Mouse (Mus musculus): ENCODE results near the gene Vtn. TPM values are rescaled to one million over a fixed set of nuclear protein-coding genes. Genes with fewer than 3 reads are reported as not detected.

Vtn gene
- polyA plus RNA-seq, 1 experiment from 2014 or later: 0.81 TPM

DNA sequence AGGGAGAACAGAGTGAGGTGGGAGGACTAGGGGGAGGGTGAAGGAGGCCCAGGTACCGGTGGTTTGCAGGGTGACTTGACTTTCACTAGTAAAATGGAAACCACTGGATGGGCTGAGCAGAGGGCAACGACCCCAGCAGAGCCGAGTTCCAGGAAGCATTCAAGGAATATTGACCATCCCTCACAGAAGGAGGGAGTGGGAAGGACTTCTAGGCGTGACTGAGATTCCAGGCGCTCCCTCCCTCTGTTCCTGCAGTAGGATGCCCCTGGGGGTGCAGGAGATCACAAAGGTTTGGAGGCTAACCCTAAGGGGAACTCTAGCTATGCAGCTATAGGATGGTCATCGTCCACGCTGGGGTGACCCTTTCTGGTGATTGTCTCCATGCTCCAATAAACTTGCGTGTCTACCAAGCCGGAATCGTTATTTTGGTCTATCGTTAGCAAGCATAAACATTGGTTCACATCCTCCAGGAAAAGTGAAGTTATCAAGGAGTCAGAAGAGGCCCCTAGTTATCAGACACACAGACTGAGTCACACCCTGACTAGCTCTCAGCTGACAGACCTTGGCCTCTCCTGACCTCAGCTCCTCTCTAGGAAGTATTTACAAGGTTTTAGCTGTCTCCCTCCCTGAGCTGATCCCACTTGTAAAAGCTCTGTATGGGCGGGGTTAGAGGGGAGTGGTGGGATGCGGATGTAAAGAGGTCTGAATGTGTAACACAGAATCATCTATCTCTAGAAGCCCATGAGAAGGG is 35.4 kb upstream of the Vtn start:
- Histone ChIP-seq H3K4me3 (ENCODE audit: low read depth, low read length) (no peak overlapping the region), H3K9me3 (ENCODE audit: control insufficient read depth, low read depth, low read length) (no peaks in the 10 kb centered on the region; the same call in 1 of the 2 replicates), H3K4me1 (ENCODE audit: control insufficient read depth, insufficient read depth, low read length) (peaks cover 15% of the 10 kb centered on the region; the same call in 1 of the 2 replicates), H3K27ac (ENCODE audit: low read length) (no peak overlapping the region), H3K27me3 (ENCODE audit: control insufficient read depth, insufficient read depth, low read length) (no peaks in the 10 kb centered on the region), H3K9ac (replicated peaks; ENCODE audit: low read depth, low read length) (no peak overlapping the region), H3K4me2 (replicated peaks; ENCODE audit: low read depth, low read length) (no peak overlapping the region), H3K36me3 (ENCODE audit: control insufficient read depth, insufficient read depth, low read length) (no peaks in the 10 kb centered on the region)
- 45% methylated on average over 13 of the region's 13 CpGs for WGBS
- no peak for ATAC-seq (ENCODE audit: insufficient number of reproducible peaks, insufficient read depth, low FRiP score, low read depth)

DNA sequence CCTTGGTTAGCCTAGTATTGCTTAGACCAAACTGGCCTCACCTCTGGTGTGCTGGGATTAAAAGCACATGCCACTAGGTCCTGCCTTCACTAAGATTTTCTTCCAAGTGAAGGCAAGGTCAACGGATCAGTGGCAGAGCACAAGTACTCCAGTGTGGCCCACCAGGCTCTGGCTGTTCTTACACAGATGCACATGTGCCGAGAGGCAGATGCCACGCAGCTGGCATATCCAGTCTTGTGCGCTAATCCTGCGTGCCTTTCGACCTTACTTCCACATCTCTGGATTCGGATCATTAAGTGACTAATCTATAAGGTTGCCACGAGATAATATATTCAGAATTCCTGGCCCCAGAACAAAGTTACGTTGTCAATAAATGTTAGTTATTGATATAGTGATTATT is 33.8 kb upstream of the Vtn start:
- Histone ChIP-seq H3K27me3 (ENCODE audit: control insufficient read depth, insufficient read depth, low read length) (no peaks in the 10 kb centered on the region), H3K36me3 (ENCODE audit: control insufficient read depth, insufficient read depth, low read length) (no peaks in the 10 kb centered on the region), H3K9me3 (ENCODE audit: control insufficient read depth, low read depth, low read length) (no peaks in the 10 kb centered on the region; the same call in 1 of the 2 replicates), H3K4me1 (ENCODE audit: control insufficient read depth, insufficient read depth, low read length) (peaks cover 15% of the 10 kb centered on the region; the same call in 1 of the 2 replicates), H3K4me3 (ENCODE audit: low read depth, low read length) (peak overlapping the region; percentile 78), H3K9ac (replicated peaks; ENCODE audit: low read depth, low read length) (peak overlapping the region; percentile 84; the same call in 1 of the 2 replicates), H3K4me2 (replicated peaks; ENCODE audit: low read depth, low read length) (peak overlapping the region; percentile 88), H3K27ac (ENCODE audit: low read length) (no peak overlapping the region)
- WGBS: 26% methylated on average over 9 of the region's 9 CpGs
- ATAC-seq (ENCODE audit: insufficient number of reproducible peaks, insufficient read depth, low FRiP score, low read depth): no peak

DNA sequence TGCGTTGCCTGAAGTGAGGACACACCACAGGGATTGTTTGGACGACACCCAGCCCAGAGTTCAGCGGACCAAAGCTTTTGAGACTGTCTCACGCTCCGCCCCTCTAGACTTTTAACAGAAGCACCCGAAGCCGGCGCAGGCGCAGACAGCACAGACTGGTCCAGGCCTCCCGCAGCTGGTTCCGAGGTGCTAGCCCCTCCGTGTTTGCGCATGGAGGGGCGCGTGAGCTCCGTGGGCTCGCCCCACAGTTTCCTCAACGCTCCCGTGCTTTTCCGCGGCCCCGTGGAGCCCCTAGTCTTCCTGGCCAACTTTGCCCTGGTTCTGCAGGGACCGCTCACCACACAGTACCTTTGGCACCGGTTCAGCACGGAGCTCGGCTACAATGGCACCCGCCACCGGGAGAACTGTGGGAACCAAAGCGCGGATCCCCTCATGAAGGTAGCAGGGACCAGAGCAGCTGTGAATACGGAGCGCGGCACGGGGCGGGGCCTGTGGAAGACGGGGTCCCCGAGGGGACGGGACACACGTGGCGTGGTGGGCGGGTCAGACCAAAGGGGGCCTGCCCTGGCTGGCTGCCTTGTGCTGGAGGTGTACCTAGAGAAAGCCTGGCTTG is 33.2 kb upstream of the Vtn start, which contains the start of gene Slc46a1:
TSS of gene Slc46a1 (plus strand) at position 130 of the 613 bp plus-strand sequence.
- peak; percentile 95 for ATAC-seq (ENCODE audit: insufficient number of reproducible peaks, insufficient read depth, low FRiP score, low read depth)
- Histone ChIP-seq H3K4me3 (ENCODE audit: low read depth, low read length) (peak within 1 kb of the TSS; percentile 78), H3K4me1 (ENCODE audit: control insufficient read depth, insufficient read depth, low read length) (peaks cover 15% of the 10 kb centered on the region; the same call in 1 of the 2 replicates), H3K9ac (replicated peaks; ENCODE audit: low read depth, low read length) (peak within 1 kb of the TSS; percentile 84), H3K36me3 (ENCODE audit: control insufficient read depth, insufficient read depth, low read length) (no peaks in the 10 kb centered on the region), H3K27me3 (ENCODE audit: control insufficient read depth, insufficient read depth, low read length) (no peaks in the 10 kb centered on the region), H3K4me2 (replicated peaks; ENCODE audit: low read depth, low read length) (peak within 1 kb of the TSS; percentile 88), H3K9me3 (ENCODE audit: control insufficient read depth, low read depth, low read length) (no peaks in the 10 kb centered on the region; the same call in 1 of the 2 replicates), H3K27ac (ENCODE audit: low read length) (peak within 1 kb of the TSS; percentile 96)
- under 1% methylated on average over 41 of the region's 41 CpGs for WGBS

DNA sequence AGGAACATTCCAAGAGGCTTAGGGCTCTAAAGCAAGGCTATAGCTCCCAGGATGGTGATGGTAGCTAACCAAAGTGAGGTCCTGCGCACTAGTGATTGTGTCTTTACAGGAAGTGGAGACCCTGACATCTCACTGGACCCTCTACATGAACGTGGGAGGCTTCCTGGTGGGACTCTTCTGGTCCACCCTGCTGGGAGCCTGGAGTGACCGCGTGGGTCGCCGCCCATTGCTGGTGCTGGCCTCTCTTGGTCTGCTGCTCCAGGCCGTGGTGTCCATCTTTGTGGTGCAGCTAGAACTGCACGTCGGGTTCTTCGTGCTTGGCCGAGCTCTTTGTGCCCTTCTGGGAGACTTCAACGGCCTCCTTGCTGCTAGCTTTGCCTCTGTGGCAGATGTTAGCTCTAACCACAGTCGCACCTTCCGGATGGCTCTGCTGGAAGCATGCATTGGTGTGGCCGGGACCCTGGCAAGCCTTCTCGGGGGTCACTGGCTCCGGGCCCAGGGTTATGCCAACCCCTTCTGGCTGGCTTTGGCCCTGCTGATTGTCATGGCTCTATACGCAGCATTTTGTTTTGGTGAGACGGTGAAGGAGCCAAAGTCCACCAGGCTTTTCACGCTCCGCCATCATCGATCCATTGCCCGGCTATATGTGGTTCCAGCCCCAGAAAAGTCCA is 32.5 kb upstream of the Vtn start:
- Histone ChIP-seq H3K9ac (replicated peaks; ENCODE audit: low read depth, low read length) (no peak overlapping the region), H3K4me2 (replicated peaks; ENCODE audit: low read depth, low read length) (peak overlapping the region; percentile 88), H3K4me1 (ENCODE audit: control insufficient read depth, insufficient read depth, low read length) (peaks cover 15% of the 10 kb centered on the region; the same call in 1 of the 2 replicates), H3K9me3 (ENCODE audit: control insufficient read depth, low read depth, low read length) (no peaks in the 10 kb centered on the region; the same call in 1 of the 2 replicates), H3K27me3 (ENCODE audit: control insufficient read depth, insufficient read depth, low read length) (no peaks in the 10 kb centered on the region), H3K36me3 (ENCODE audit: control insufficient read depth, insufficient read depth, low read length) (no peaks in the 10 kb centered on the region), H3K27ac (ENCODE audit: low read length) (peak overlapping the region; percentile 96), H3K4me3 (ENCODE audit: low read depth, low read length) (peak overlapping the region; percentile 78)
- WGBS: 76% methylated on average over 23 of the region's 23 CpGs
- no peak; the same call in 1 of the 2 replicates for ATAC-seq (ENCODE audit: insufficient number of reproducible peaks, insufficient read depth, low FRiP score, low read depth)

DNA sequence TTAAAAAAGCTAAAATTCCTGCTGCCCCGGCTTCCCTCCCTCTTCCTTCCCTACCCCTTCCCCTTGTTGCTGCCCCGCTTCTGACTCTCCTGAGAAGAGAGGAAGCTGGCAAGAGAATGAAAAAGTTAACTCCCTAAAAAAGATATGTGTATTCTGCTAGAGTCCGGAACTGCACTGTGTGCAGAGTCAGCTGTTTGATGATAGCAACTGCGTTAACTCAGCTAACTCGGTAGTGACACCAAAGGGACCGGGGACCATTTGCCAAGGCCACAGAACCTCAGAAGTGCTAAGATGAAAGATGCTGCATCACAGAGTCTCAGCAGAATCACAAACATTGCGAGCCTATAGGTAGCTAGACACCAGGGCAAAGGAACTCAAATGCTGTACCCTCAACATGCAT is 31.4 kb upstream of the Vtn start:
- Histone ChIP-seq H3K9me3 (ENCODE audit: control insufficient read depth, low read depth, low read length) (no peaks in the 10 kb centered on the region), H3K27me3 (ENCODE audit: control insufficient read depth, insufficient read depth, low read length) (no peaks in the 10 kb centered on the region), H3K4me3 (ENCODE audit: low read depth, low read length) (no peak overlapping the region), H3K9ac (replicated peaks; ENCODE audit: low read depth, low read length) (no peak overlapping the region), H3K4me1 (ENCODE audit: control insufficient read depth, insufficient read depth, low read length) (peaks cover 15% of the 10 kb centered on the region; the same call in 1 of the 2 replicates), H3K27ac (ENCODE audit: low read length) (no peak overlapping the region), H3K36me3 (ENCODE audit: control insufficient read depth, insufficient read depth, low read length) (no peaks in the 10 kb centered on the region; the same call in 1 of the 2 replicates), H3K4me2 (replicated peaks; ENCODE audit: low read depth, low read length) (no peak overlapping the region)
- no peak for ATAC-seq (ENCODE audit: insufficient number of reproducible peaks, insufficient read depth, low FRiP score, low read depth)
- WGBS: 74% methylated on average over 7 of the region's 7 CpGs

DNA sequence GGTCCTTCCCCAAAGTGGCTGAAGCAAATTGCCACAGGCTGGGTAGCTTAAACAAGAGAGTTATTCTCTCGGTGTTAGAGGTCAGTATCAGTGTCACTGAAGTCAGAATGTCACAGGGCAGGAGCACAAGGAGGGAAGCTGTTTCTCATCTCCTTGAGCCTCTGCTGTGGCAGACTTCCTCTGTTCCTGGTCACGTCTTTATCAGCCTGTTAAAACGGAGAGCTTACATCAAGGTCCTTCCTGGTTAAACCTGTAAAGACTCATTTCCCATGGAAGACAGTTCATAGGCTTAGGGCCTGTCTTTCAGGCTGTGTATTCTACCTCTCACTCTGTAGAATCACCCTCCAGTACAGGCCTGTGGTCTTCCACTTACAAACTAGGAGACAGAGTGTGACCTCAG is 31.0 kb upstream of the Vtn start:
- Histone ChIP-seq H3K9me3 (ENCODE audit: control insufficient read depth, low read depth, low read length) (no peaks in the 10 kb centered on the region), H3K4me2 (replicated peaks; ENCODE audit: low read depth, low read length) (no peak overlapping the region), H3K4me3 (ENCODE audit: low read depth, low read length) (no peak overlapping the region), H3K27ac (ENCODE audit: low read length) (no peak overlapping the region), H3K36me3 (ENCODE audit: control insufficient read depth, insufficient read depth, low read length) (no peaks in the 10 kb centered on the region; the same call in 1 of the 2 replicates), H3K4me1 (ENCODE audit: control insufficient read depth, insufficient read depth, low read length) (peaks cover 15% of the 10 kb centered on the region; the same call in 1 of the 2 replicates), H3K27me3 (ENCODE audit: control insufficient read depth, insufficient read depth, low read length) (no peaks in the 10 kb centered on the region), H3K9ac (replicated peaks; ENCODE audit: low read depth, low read length) (no peak overlapping the region)
- no peak for ATAC-seq (ENCODE audit: insufficient number of reproducible peaks, insufficient read depth, low FRiP score, low read depth)
- WGBS: 52% methylated on average over 3 of the region's 3 CpGs

DNA sequence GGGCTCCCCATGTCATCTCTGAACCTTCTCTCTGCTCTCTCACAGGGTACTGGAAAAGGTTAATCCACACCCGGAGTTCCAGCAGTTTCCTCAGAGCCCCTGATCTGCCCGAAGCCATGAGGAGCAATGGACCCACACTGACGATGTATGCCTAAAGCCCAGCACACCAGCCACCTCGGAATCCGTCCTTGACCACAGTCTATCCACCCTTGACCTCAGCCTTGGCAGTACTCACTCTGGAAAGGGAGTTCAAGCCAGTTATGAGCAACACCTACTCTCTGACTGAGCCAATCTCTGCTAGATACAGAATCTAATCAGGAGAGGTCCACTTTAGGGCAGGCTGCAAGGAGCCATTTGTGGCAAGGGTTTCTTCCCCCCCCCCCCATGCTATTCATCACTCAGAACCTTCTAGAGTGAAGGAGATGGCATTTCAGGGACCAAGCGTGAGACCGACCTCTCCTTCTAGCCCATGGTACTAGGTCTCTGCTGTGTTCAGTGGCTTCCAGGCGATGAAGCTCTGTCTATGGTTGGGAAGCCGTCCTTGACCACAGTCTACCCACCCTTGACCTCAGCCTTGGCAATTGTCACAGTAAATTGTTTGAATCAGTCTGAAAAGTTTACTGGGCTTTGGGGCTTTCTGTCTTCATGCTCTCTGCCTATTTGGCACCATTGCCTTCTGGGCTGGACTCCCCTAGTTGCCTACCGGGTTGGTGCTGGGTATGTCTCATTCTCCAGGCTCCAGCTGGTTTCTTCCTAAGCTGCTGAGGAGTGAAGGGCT is 27.4 kb upstream of the Vtn start:
- no peak overlapping the region for H3K4me2 ChIP-seq (replicated peaks; ENCODE audit: low read depth, low read length)
- H3K4me3 ChIP-seq (ENCODE audit: low read depth, low read length): no peak overlapping the region
- H3K27me3 ChIP-seq (ENCODE audit: control insufficient read depth, insufficient read depth, low read length): no peaks in the 10 kb centered on the region
- H3K9ac ChIP-seq (replicated peaks; ENCODE audit: low read depth, low read length): no peak overlapping the region
- 91% methylated on average over 10 of the region's 10 CpGs for WGBS
- no peak for ATAC-seq (ENCODE audit: insufficient number of reproducible peaks, insufficient read depth, low FRiP score, low read depth)
- H3K36me3 ChIP-seq (ENCODE audit: control insufficient read depth, insufficient read depth, low read length): no peaks in the 10 kb centered on the region; the same call in 1 of the 2 replicates
- peaks cover 3% of the 10 kb centered on the region; the same call in 1 of the 2 replicates for H3K4me1 ChIP-seq (ENCODE audit: control insufficient read depth, insufficient read depth, low read length)
- no peak overlapping the region for H3K27ac ChIP-seq (ENCODE audit: low read length)
- no peaks in the 10 kb centered on the region for H3K9me3 ChIP-seq (ENCODE audit: control insufficient read depth, low read depth, low read length)

Measured in stomach, embryonic 14.5 days (tissue).